Comparison of ENCODE assay signal across 34 mouse cellular contexts in genomic region chrX:134158151-134158550, GRCm38 (mm10). TPM values are rescaled to one million over a fixed set of nuclear protein-coding genes. Genes with fewer than 3 reads are reported as not detected.
A peak's percentile ranks its signal among the peaks of the same experiment; 100 is the strongest.
DNase-seq lines count a peak whose midpoint lies in the region; ATAC-seq lines count a peak whose summit lies in the region.
"Had no signal": no experiment of that assay in that cellular context is flagged by ENCODE, and none has a peak within 500 bp of the region (broad histone marks: within the 10 kb centered on the region; RNA-seq: fewer than 3 reads in every experiment).

No protein-coding gene starts in this region.

- no peaks in the 10 kb centered on the region for H3K36me3 ChIP-seq in hindbrain, embryonic 11.5 days (ENCODE audit: control insufficient read depth, insufficient read depth, low read length)
- H3K36me3 ChIP-seq in kidney, embryonic 14.5 days (ENCODE audit: control insufficient read depth, insufficient read depth, low read length) = no peaks in the 10 kb centered on the region
- H3K36me3 ChIP-seq: embryonic facial prominence, embryonic 10.5 days; forebrain, embryonic 15.5 days; heart, embryonic 10.5 days; midbrain, embryonic 12.5 days; neural tube, embryonic 12.5 days had no signal

- no peak overlapping the region for H3K27ac ChIP-seq in hindbrain, embryonic 11.5 days (ENCODE audit: low read depth, low read length)
- no peak overlapping the region for H3K27ac ChIP-seq in kidney, embryonic 14.5 days (ENCODE audit: low read depth, low read length)
- H3K27ac ChIP-seq: embryonic facial prominence, embryonic 10.5 days; forebrain, embryonic 15.5 days; heart, embryonic 10.5 days; hindbrain, postnatal 0 days; midbrain, embryonic 12.5 days; neural tube, embryonic 12.5 days had no signal

- WGBS in hindbrain, embryonic 11.5 days = 43% methylated on average over 7 of the region's 7 CpGs
- 44% methylated on average over 7 of the region's 7 CpGs for WGBS in kidney, embryonic 14.5 days

- no peak overlapping the region for H3K4me3 ChIP-seq in hindbrain, embryonic 11.5 days (ENCODE audit: low read depth, low read length)
- no peak overlapping the region for H3K4me3 ChIP-seq in kidney, embryonic 14.5 days (ENCODE audit: low read length)
- H3K4me3 ChIP-seq: embryonic facial prominence, embryonic 10.5 days; forebrain, embryonic 15.5 days; heart, embryonic 10.5 days; midbrain, embryonic 12.5 days; neural tube, embryonic 12.5 days had no signal

- no peaks in the 10 kb centered on the region for H3K4me1 ChIP-seq in hindbrain, embryonic 11.5 days (replicated peaks; ENCODE audit: control insufficient read depth, insufficient read depth, low read length)
- H3K4me1 ChIP-seq in kidney, embryonic 14.5 days (ENCODE audit: control insufficient read depth, insufficient read depth, low read length) = no peaks in the 10 kb centered on the region
- H3K4me1 ChIP-seq: heart, embryonic 10.5 days; midbrain, embryonic 12.5 days; neural tube, embryonic 12.5 days had no signal

- 0 out of 2 replicates have a peak, but pooled peaks cover 4% of the 10 kb centered on the region for H3K27me3 ChIP-seq in hindbrain, embryonic 11.5 days (ENCODE audit: control insufficient read depth, insufficient read depth, low read length)
- H3K27me3 ChIP-seq in kidney, embryonic 14.5 days (ENCODE audit: control insufficient read depth, insufficient read depth, low read length) = 0 out of 2 replicates have a peak, but pooled peaks cover 3% of the 10 kb centered on the region
- H3K27me3 ChIP-seq: forebrain, embryonic 15.5 days had no signal

- no peaks in the 10 kb centered on the region for H3K9me3 ChIP-seq in hindbrain, embryonic 11.5 days (ENCODE audit: control insufficient read depth, low read length)
- no peaks in the 10 kb centered on the region for H3K9me3 ChIP-seq in kidney, embryonic 14.5 days (ENCODE audit: control insufficient read depth, low read length)
- H3K9me3 ChIP-seq: embryonic facial prominence, embryonic 10.5 days; forebrain, embryonic 15.5 days; heart, embryonic 10.5 days; midbrain, embryonic 12.5 days; neural tube, embryonic 12.5 days had no signal

- ATAC-seq in inflammation-experienced regulatory T-cells, adult 6 months = peak; percentile 37
- ATAC-seq in megakaryocyte-erythroid progenitor cell, adult 5-6 weeks (replicated peaks; ENCODE audit: low FRiP score, low TSS enrichment, poor library complexity, severe bottlenecking) = no peak
- ATAC-seq in hindbrain, embryonic 11.5 days (ENCODE audit: low FRiP score) = no peak
- no peak for ATAC-seq in kidney, embryonic 14.5 days (ENCODE audit: low FRiP score, low TSS enrichment)
- ATAC-seq: forebrain, embryonic 15.5 days; hindbrain, postnatal 0 days; liver, postnatal 0 days; lung, postnatal 0 days had no signal

- no peak overlapping the region for H3K4me2 ChIP-seq in hindbrain, embryonic 11.5 days (replicated peaks; ENCODE audit: low read depth, low read length)
- H3K4me2 ChIP-seq in kidney, embryonic 14.5 days (replicated peaks; ENCODE audit: low read depth, low read length) = no peak overlapping the region
- H3K4me2 ChIP-seq: forebrain, embryonic 15.5 days; liver, embryonic 11.5 days; midbrain, embryonic 12.5 days; neural tube, embryonic 12.5 days had no signal

- peak; percentile 42 for DNase-seq in CD4-positive, CD25-positive, alpha-beta regulatory T cell, adult 2 months (ENCODE audit: low read depth, low spot score)
- peak; percentile 3 for DNase-seq in ES-CJ7 (ENCODE audit: low read depth, low spot score)
- DNase-seq in thymus, postnatal 10 days (ENCODE audit: low spot score in 2 of 2) = peak; percentile 49 to 52
- no peak for DNase-seq in layer of hippocampus, postnatal 14 days (ENCODE audit: low spot score in 2 of 2)
- no peak for DNase-seq in hindbrain, embryonic 11.5 days (ENCODE audit: low spot score)
- DNase-seq: adrenal gland, postnatal 14 days; B cell, adult 2 months; cerebellum, adult 9-10 months; gastrocnemius, postnatal 10 days; kidney, adult 11 months; kidney, postnatal 10 days; layer of hippocampus, postnatal 36 days; liver, postnatal 0 days; retina, postnatal 1 day had no signal

- H3K9ac ChIP-seq in hindbrain, embryonic 11.5 days (ENCODE audit: low read depth, low read length) = no peak overlapping the region
- H3K9ac ChIP-seq in kidney, embryonic 14.5 days (ENCODE audit: low read depth, low read length) = no peak overlapping the region
- H3K9ac ChIP-seq: forebrain, embryonic 15.5 days; liver, postnatal 0 days; midbrain, embryonic 12.5 days; neural tube, embryonic 12.5 days had no signal

RNA-seq across cellular contexts. Expression of gene Xkrx, which starts 3.7 kb away (rescaled TPM):
- 1 to 10 TPM in 1 of 3 experiments, under 1 TPM in 1, not detected in 1; 0.83 to 1.3 TPM for polyA plus RNA-seq in inflammation-experienced regulatory T-cells, adult 6 months (2017; shearing (Covaris generic))
- total RNA-seq in layer of hippocampus, postnatal 14 days (2021) = under 1 TPM; 0.50 to 0.65 TPM
- total RNA-seq in megakaryocyte-erythroid progenitor cell, adult 5-6 weeks (2014; fragmentation: Nextera tagmentation) = 1.1 TPM in 1 of 2 replicates, not detected in the other
- not detected in 2 replicates for total RNA-seq in megakaryocyte-erythroid progenitor cell, adult 5-6 weeks (2017)
- polyA plus RNA-seq in hindbrain, embryonic 11.5 days (2014; fragmentation: Nextera tagmentation; extraction: Ambion mirVana) = 0.11 TPM in 1 of 2 replicates, not detected in the other
- polyA plus RNA-seq in kidney, embryonic 14.5 days (2014; fragmentation: Nextera tagmentation; extraction: Ambion mirVana) = 0.16 TPM in 1 of 2 replicates, not detected in the other
- total RNA-seq: granulocyte monocyte progenitor cell, adult 5-6 weeks; hematopoietic stem cell, adult 5-6 weeks had no signal
- polyA plus RNA-seq: embryonic facial prominence, embryonic 10.5 days; liver, embryonic 11.5 days had no signal

RNA-seq across cellular contexts. Expression of gene Arl13a, which starts 29.1 kb away (rescaled TPM):
- polyA plus RNA-seq in inflammation-experienced regulatory T-cells, adult 6 months (2017; shearing (Covaris generic)) = under 1 TPM in 1 of 3 experiments, not detected in 2; 0.19 TPM
- total RNA-seq in layer of hippocampus, postnatal 14 days (2021) = not detected
- not detected in 2 replicates for total RNA-seq in megakaryocyte-erythroid progenitor cell, adult 5-6 weeks (2014; fragmentation: Nextera tagmentation)
- total RNA-seq in megakaryocyte-erythroid progenitor cell, adult 5-6 weeks (2017) = not detected in 2 replicates
- polyA plus RNA-seq in hindbrain, embryonic 11.5 days (2014; fragmentation: Nextera tagmentation; extraction: Ambion mirVana) = not detected in 2 replicates
- polyA plus RNA-seq in kidney, embryonic 14.5 days (2014; fragmentation: Nextera tagmentation; extraction: Ambion mirVana) = not detected in 2 replicates
- total RNA-seq: adrenal gland, postnatal 14 days; ES-E14; gastrocnemius, postnatal 10 days; granulocyte monocyte progenitor cell, adult 5-6 weeks; hematopoietic stem cell, adult 5-6 weeks; hindbrain, postnatal 0 days; layer of hippocampus, adult 18-20 months; layer of hippocampus, postnatal 36 days; left cerebral cortex, postnatal 10 days; megakaryocyte progenitor cell, adult 5-6 weeks had no signal
- polyA plus RNA-seq: brain, embryonic 14.5 days; cortical plate, adult 2 months; embryonic facial prominence, embryonic 10.5 days; forebrain, embryonic 15.5 days; heart, embryonic 10.5 days; hindbrain, postnatal 0 days; limb, embryonic 11.5 days; liver, embryonic 11.5 days; liver, postnatal 0 days; lung, postnatal 0 days; midbrain, embryonic 12.5 days; neural tube, embryonic 12.5 days had no signal

Comparison
In these comparisons a context has a peak if more than half of its experiments do, and no peak if none do; other contexts are left out.
1. DNase-seq: peak in CD4-positive, CD25-positive, alpha-beta regulatory T cell, adult 2 months (single experiment), ES-CJ7 (single experiment) and thymus, postnatal 10 days (2 of 2); none in layer of hippocampus, postnatal 14 days (0 of 2) and hindbrain, embryonic 11.5 days (single experiment).